Mouse (Mus musculus): ENCODE data around the gene Hpse2. TPM values are rescaled to one million over a fixed set of nuclear protein-coding genes. Genes with fewer than 3 reads are reported as not detected.

Hpse2 gene
- polyA plus RNA-seq, 1 experiment from 2014 or later, result 9.8 TPM

- H3K36me3 ChIP-seq, result no peaks in the 10 kb centered on the region
- H3K4me1 ChIP-seq, result peaks cover 18% of the 10 kb centered on the region
- 47% methylated on average over 6 of the region's 6 CpGs for WGBS
Observed at GRCm38 (mm10) chr19:42739734-42740133, 648.4 kb downstream of the Hpse2 start.

GRCm38 (mm10) chr19:42737753-42738152 is 650.4 kb downstream of the Hpse2 start:
- H3K27me3 ChIP-seq, result no peaks in the 10 kb centered on the region
- H3K9me3 ChIP-seq, result no peaks in the 10 kb centered on the region
- H3K9ac ChIP-seq, result no peak overlapping the region
- no peak overlapping the region for H3K4me2 ChIP-seq (replicated peaks)
- no peaks in the 10 kb centered on the region for H3K36me3 ChIP-seq
- no peak overlapping the region for H3K4me3 ChIP-seq
- 60% methylated on average over 9 of the region's 9 CpGs for WGBS
- no peak overlapping the region for H3K27ac ChIP-seq
- peaks cover 13% of the 10 kb centered on the region for H3K4me1 ChIP-seq
- ATAC-seq (ENCODE audit: low FRiP score, low read depth), result no peak

More at GRCm38 (mm10) chr19:42739734-42740133, 648.4 kb downstream of the Hpse2 start:
- Histone ChIP-seq H3K9ac (no peak overlapping the region), H3K4me3 (no peak overlapping the region), H3K27me3 (no peaks in the 10 kb centered on the region), H3K4me2 (replicated peaks) (no peak overlapping the region), H3K9me3 (no peaks in the 10 kb centered on the region), H3K27ac (no peak overlapping the region)
- ATAC-seq (ENCODE audit: low FRiP score, low read depth), result no peak

Other genes starting within 250 kb of the Hpse2 start
- 1.0 and 1.1 TPM in 2 replicates for gene Cnnm1, start 52.1 kb upstream of the Hpse2 start, polyA plus RNA-seq (2015; fragmentation: Nextera tagmentation; extraction: Ambion mirVana)
- gene Got1, start 136.2 kb upstream of the Hpse2 start, polyA plus RNA-seq (2015; fragmentation: Nextera tagmentation; extraction: Ambion mirVana), result 31.8 and 31.9 TPM in 2 replicates
- not detected in 2 replicates for gene Nkx2-3, start 224.0 kb upstream of the Hpse2 start, polyA plus RNA-seq (2015; fragmentation: Nextera tagmentation; extraction: Ambion mirVana)

Measured in limb, embryonic 13.5 days (tissue).